Mouse (Mus musculus): Measurements from ENCODE around the gene Agxt.

DNA sequence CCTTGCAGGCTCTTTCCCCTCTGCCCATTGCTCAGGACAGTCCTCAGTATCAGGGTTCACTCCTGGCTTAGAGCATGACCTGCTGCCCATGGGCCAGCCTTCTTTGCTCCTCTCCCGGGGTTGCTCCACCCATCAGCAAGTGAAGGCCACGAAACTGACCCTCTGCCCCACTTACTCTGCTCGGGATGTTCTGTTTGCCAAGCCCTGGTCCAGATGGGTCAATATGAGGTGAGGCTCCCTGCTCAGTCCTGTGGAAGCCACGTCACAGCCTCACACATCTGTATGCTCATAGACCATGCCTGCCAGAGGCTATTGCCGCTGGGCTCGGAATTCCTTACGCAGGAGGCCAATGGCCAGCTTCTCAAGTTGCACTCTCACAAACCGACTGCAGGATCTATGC is 6.8 kb upstream of the Agxt start:
- TF ChIP-seq EP300 (IDR thresholded peaks at IDR 0.05; ENCODE audit: insufficient read depth, low read depth, low read length) (no peak), POLR2A (IDR thresholded peaks at IDR 0.05; ENCODE audit: insufficient read depth, low read length) (no peak)

All from ES-Bruce4 (cell line).